Mouse (Mus musculus) ES-Bruce4 (cell line): ENCODE results near the gene Ankrd28.

ENCODE experiments used
- CTCF ChIP-seq: IDR thresholded peaks from one replicate; pipeline ENCODE4 v1.8.1; 2011; ENCODE audit warnings: low read depth, low read length
- EP300 ChIP-seq: IDR thresholded peaks from 2 replicates; pipeline ENCODE4 v1.6.1; 2011; ENCODE audit warnings: low read depth, low read length; ENCODE audit not compliant: insufficient read depth
- POLR2A ChIP-seq: IDR thresholded peaks from one replicate; pipeline ENCODE4 v1.8.1; 2011; ENCODE audit warnings: low read length; ENCODE audit not compliant: insufficient read depth

DNA sequence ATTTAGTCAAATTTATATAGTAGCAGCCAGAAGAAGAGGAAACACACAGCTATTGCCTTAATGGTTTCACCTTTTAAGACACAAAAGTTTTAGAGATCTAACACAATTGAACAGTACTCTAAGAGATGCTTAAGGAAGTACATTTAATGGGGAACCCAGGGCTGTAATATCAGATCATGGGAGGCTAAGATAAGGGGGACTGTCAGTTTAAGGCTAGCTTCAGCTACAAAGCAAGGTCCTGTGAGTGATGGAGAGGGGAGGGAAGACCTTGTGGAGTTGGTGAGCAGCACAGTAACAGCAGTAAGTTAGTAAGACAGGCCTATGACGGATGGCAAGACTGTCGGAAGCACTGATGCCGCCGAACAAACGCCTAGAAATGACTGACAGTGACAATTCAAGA is 113.1 kb downstream of the Ankrd28 start:
- no peak for TF ChIP-seq POLR2A
- TF ChIP-seq CTCF = no peak
- no peak for TF ChIP-seq EP300
